Mouse (Mus musculus) lung, embryonic 14.5 days (tissue): ENCODE measurements around the gene Tbck. TPM values are rescaled to one million over a fixed set of nuclear protein-coding genes. Genes with fewer than 3 reads are reported as not detected.

ENCODE experiments used
- ATAC-seq: fragments of 200-750 bp; cut with Nextera tagmentation; 2 replicates; pipeline ENCODE4 v1.8.0; 2017; ENCODE audit warnings: mild to moderate bottlenecking, moderate TSS enrichment, moderate library complexity; ENCODE audit not compliant: insufficient read depth
- DNase-seq: peaks from one replicate; pipeline ENCODE4 v3.0.0-alpha.2; 2015
- H3K27ac ChIP-seq: fragments of 300-500 bp; sonication (generic); 2 replicates; pipeline ENCODE4 v1.5.1; 2014; ENCODE audit warnings: low read depth, mild to moderate bottlenecking, moderate library complexity
- H3K27me3 ChIP-seq: fragments of 300-500 bp; sonication (generic); 2 replicates; pipeline ENCODE4 v1.6.1; 2014; ENCODE audit warnings: low read length, control low read depth; ENCODE audit not compliant: insufficient read depth
- H3K36me3 ChIP-seq: fragments of 300-500 bp; sonication (generic); 2 replicates; pipeline ENCODE4 v1.6.1; 2014; ENCODE audit warnings: control low read depth; ENCODE audit not compliant: insufficient read depth
- H3K4me1 ChIP-seq: fragments of 300-500 bp; sonication (generic); 2 replicates; pipeline ENCODE4 v1.6.1; 2014; ENCODE audit warnings: antibody characterized with exemption, control low read depth; ENCODE audit not compliant: insufficient read depth
- H3K4me2 ChIP-seq: fragments of 300-500 bp; sonication (generic); 2 replicates; pipeline ENCODE4 v1.6.1; 2014; ENCODE audit warnings: mild to moderate bottlenecking
- H3K4me3 ChIP-seq: fragments of 300-500 bp; sonication (generic); 2 replicates; pipeline ENCODE4 v1.5.1; 2014; ENCODE audit warnings: low read depth, low read length
- H3K9ac ChIP-seq: fragments of 300-500 bp; sonication (generic); 2 replicates; pipeline ENCODE4 v1.6.1; 2014
- H3K9me3 ChIP-seq: fragments of 300-500 bp; sonication (generic); 2 replicates; pipeline ENCODE4 v1.6.1; 2016; ENCODE audit warnings: low read depth, low read length, control low read depth
- CTCF ChIP-seq: IDR thresholded peaks from 2 replicates; pipeline ENCODE4 v1.5.1; 2016; ENCODE audit warnings: antibody characterized with exemption, low read depth
- WGBS: fragments of 180-500 bp; shearing (Covaris S2); extraction: QIAGEN DNeasy Blood & Tissue Kit; methylation state at CpG from one replicate; pipeline ENCODE4 v1.1.7; 2014; 5-methylcytosine and 5-hydroxymethylcytosine counted together
- polyA plus RNA-seq: library from polyadenylated mRNA; unstranded; fragments of >200 nt; fragmentation: Nextera tagmentation; extraction: Ambion mirVana; gene quantifications from 2 replicates; pipeline ENCODE4 v1.2.1, GENCODE M21; 2014

The Tbck gene
- polyA plus RNA-seq, 1 experiment from 2014 or later, result 19.6 TPM

DNA sequence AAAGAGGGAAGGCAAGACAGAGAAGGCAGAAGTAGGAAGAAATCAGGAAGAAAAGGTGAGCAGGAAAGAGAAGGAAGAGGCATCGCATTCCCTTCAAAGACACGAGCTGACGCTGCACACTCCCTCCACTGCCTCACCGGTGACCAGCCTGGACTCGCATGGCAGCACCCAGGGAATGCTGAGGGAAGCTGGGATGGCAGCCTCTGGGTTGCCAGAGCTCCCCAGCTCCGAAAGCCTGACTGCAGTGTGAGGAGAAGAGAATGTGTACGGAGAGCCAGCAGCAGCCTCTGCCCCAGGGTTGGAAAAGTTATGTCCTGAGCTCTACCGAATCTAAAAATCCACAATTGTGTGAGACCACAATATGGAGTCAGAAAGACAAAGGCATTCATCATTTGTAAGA, 155.6 kb downstream of the Tbck start:
- Histone ChIP-seq H3K27me3 (no peaks in the 10 kb centered on the region), H3K4me2 (no peak overlapping the region), H3K4me1 (no peaks in the 10 kb centered on the region), H3K9ac (no peak overlapping the region), H3K36me3 (peaks cover 16% of the 10 kb centered on the region; the same call in 1 of the 2 replicates), H3K27ac (no peak overlapping the region), H3K9me3 (no peaks in the 10 kb centered on the region), H3K4me3 (no peak overlapping the region)
- no peak for TF ChIP-seq CTCF
- DNase-seq (no peak), ATAC-seq (no peak)
- 93% methylated on average over 8 of the region's 8 CpGs for WGBS

- no peak overlapping the region for H3K4me2 ChIP-seq
- no peak for ATAC-seq
- no peaks in the 10 kb centered on the region for H3K9me3 ChIP-seq
- no peaks in the 10 kb centered on the region for H3K4me1 ChIP-seq
- TF ChIP-seq CTCF, result no peak
- DNase-seq, result no peak
- WGBS, result 88% methylated on average over 6 of the region's 6 CpGs
- H3K4me3 ChIP-seq, result no peak overlapping the region
- H3K9ac ChIP-seq, result no peak overlapping the region
- H3K36me3 ChIP-seq, result peaks cover 16% of the 10 kb centered on the region; the same call in 1 of the 2 replicates
- no peak overlapping the region for H3K27ac ChIP-seq
- H3K27me3 ChIP-seq, result no peaks in the 10 kb centered on the region
These were observed 158.7 kb downstream of the Tbck start for GRCm38 (mm10) chr3:132842676-132843075.

GRCm38 (mm10) chr3:132849669-132850068, 165.7 kb downstream of the Tbck start:
- no peak for DNase-seq

DNA sequence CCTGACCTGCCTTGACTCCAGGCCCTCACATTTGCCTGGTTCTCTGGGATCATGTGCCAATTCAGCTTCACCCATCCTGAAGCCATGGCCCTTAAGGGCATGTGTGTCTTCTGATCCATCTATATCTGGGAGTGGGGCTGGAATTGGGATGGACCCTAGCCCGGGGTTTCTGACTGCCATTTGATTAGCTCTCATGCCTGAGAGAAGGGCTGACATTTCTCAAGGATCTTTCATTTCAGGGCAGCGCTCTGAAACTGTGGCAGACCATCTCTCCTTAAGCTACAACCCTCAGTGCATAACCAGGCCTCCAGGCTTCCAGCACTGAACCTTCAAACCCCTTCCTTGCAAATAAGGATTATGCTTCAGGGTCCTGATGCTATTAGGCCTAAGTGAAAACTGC, 166.5 kb downstream of the Tbck start:
- DNase-seq (no peak), ATAC-seq (no peak)
- H3K4me1 ChIP-seq, result peaks cover 3% of the 10 kb centered on the region; the same call in 1 of the 2 replicates
- no peak overlapping the region for H3K4me2 ChIP-seq
- 80% methylated on average over 2 of the region's 2 CpGs for WGBS
- H3K27me3 ChIP-seq, result 0 out of 2 replicates have a peak, but pooled peaks cover 4% of the 10 kb centered on the region
- TF ChIP-seq CTCF, result no peak
- no peaks in the 10 kb centered on the region for H3K9me3 ChIP-seq
- H3K36me3 ChIP-seq, result no peaks in the 10 kb centered on the region
- H3K27ac ChIP-seq, result no peak overlapping the region
- H3K4me3 ChIP-seq, result no peak overlapping the region
- no peak overlapping the region for H3K9ac ChIP-seq

More at GRCm38 (mm10) chr3:132849669-132850068, 165.7 kb downstream of the Tbck start:
- Histone ChIP-seq H3K4me1 (peaks cover 3% of the 10 kb centered on the region; the same call in 1 of the 2 replicates), H3K4me2 (no peak overlapping the region), H3K27me3 (no peaks in the 10 kb centered on the region), H3K9ac (no peak overlapping the region), H3K9me3 (no peaks in the 10 kb centered on the region), H3K27ac (no peak overlapping the region), H3K36me3 (no peaks in the 10 kb centered on the region), H3K4me3 (no peak overlapping the region)
- no peak for ATAC-seq
- 68% methylated on average over 7 of the region's 7 CpGs for WGBS
- TF ChIP-seq CTCF, result no peak

GRCm38 (mm10) chr3:132851417-132851816, 167.5 kb downstream of the Tbck start:
- DNase-seq (no peak), ATAC-seq (no peak; the same call in 1 of the 2 replicates)
- Histone ChIP-seq H3K36me3 (no peaks in the 10 kb centered on the region), H3K27ac (no peak overlapping the region), H3K9me3 (no peaks in the 10 kb centered on the region), H3K4me2 (no peak overlapping the region), H3K4me1 (peaks cover 7% of the 10 kb centered on the region; the same call in 1 of the 2 replicates), H3K9ac (no peak overlapping the region), H3K4me3 (no peak overlapping the region), H3K27me3 (0 out of 2 replicates have a peak, but pooled peaks cover 4% of the 10 kb centered on the region)
- WGBS, result 70% methylated on average over 1 of the region's 1 CpGs
- TF ChIP-seq CTCF, result no peak

- Histone ChIP-seq H3K36me3 (no peaks in the 10 kb centered on the region), H3K4me2 (peak overlapping the region; percentile 39), H3K9ac (no peak overlapping the region), H3K9me3 (no peaks in the 10 kb centered on the region), H3K4me1 (peaks cover 11% of the 10 kb centered on the region; the same call in 1 of the 2 replicates), H3K4me3 (no peak overlapping the region), H3K27ac (peak overlapping the region; percentile 80), H3K27me3 (0 out of 2 replicates have a peak, but pooled peaks cover 4% of the 10 kb centered on the region)
- TF ChIP-seq CTCF, result no peak
- ATAC-seq (peak; percentile 92), DNase-seq (peak; percentile 90)
- 42% methylated on average over 28 of the region's 28 CpGs for WGBS
These were observed 168.1 kb downstream of the Tbck start for GRCm38 (mm10) chr3:132851841-132852728.

GRCm38 (mm10) chr3:132854271-132854670, 170.3 kb downstream of the Tbck start:
- Histone ChIP-seq H3K4me3 (no peak overlapping the region), H3K9me3 (no peaks in the 10 kb centered on the region), H3K36me3 (no peaks in the 10 kb centered on the region), H3K4me1 (peaks cover 13% of the 10 kb centered on the region; the same call in 1 of the 2 replicates), H3K27me3 (0 out of 2 replicates have a peak, but pooled peaks cover 4% of the 10 kb centered on the region), H3K9ac (no peak overlapping the region), H3K4me2 (no peak overlapping the region), H3K27ac (no peak overlapping the region)
- WGBS, result 82% methylated on average over 9 of the region's 9 CpGs
- ATAC-seq (no peak), DNase-seq (no peak)
- TF ChIP-seq CTCF, result no peak
